Mouse (Mus musculus) cerebellum, adult 2 months (tissue): Measurements from ENCODE around the gene Rs1.

ENCODE experiments used
- CTCF ChIP-seq: fragments of 200-500 bp; IDR thresholded peaks from 2 replicates; pipeline ENCODE4 v1.5.1; 2011; ENCODE audit warnings: low read depth, mild to moderate bottlenecking, control low read depth, low read length, moderate library complexity, borderline replicate concordance; ENCODE audit not compliant: insufficient read depth
- POLR2A ChIP-seq: fragments of 200-500 bp; IDR thresholded peaks from 2 replicates; pipeline ENCODE4 v1.6.1; 2011; ENCODE audit warnings: low read length, control low read depth, borderline replicate concordance; ENCODE audit not compliant: insufficient read depth

GRCm38 (mm10) chrX:160735650-160736049 is 32.2 kb upstream of the Rs1 start, which contains the start of gene Ppef1:
- TF ChIP-seq CTCF (no peak), POLR2A (no peak)
